Mouse (Mus musculus): ENCODE data around the gene Pax5. TPM values are rescaled to one million over a fixed set of nuclear protein-coding genes. Genes with fewer than 3 reads are reported as not detected.

The Pax5 gene
- polyA plus RNA-seq, 1 experiment from 2014 or later = 1.5 TPM

- ATAC-seq (ENCODE audit: low read depth) = no peak
- H3K4me2 ChIP-seq (ENCODE audit: low read depth, low read length) = no peak overlapping the region
- no peaks in the 10 kb centered on the region for H3K36me3 ChIP-seq (ENCODE audit: control insufficient read depth, insufficient read depth, low read length)
- no peak overlapping the region for H3K9ac ChIP-seq (replicated peaks; ENCODE audit: low read depth, low read length)
- H3K27me3 ChIP-seq (ENCODE audit: control insufficient read depth, insufficient read depth, low read length) = peaks cover 73% of the 10 kb centered on the region
- no peak overlapping the region for H3K27ac ChIP-seq (ENCODE audit: low read depth, low read length)
- no peaks in the 10 kb centered on the region for H3K9me3 ChIP-seq (ENCODE audit: control insufficient read depth, low read length)
- peaks cover 4% of the 10 kb centered on the region; the same call in 1 of the 2 replicates for H3K4me1 ChIP-seq (ENCODE audit: control insufficient read depth, insufficient read depth, low read length)
- H3K4me3 ChIP-seq (ENCODE audit: low read depth, low read length) = no peak overlapping the region
Observed at GRCm38 (mm10) chr4:44709091-44709695, 1.1 kb downstream of the Pax5 start.

DNA sequence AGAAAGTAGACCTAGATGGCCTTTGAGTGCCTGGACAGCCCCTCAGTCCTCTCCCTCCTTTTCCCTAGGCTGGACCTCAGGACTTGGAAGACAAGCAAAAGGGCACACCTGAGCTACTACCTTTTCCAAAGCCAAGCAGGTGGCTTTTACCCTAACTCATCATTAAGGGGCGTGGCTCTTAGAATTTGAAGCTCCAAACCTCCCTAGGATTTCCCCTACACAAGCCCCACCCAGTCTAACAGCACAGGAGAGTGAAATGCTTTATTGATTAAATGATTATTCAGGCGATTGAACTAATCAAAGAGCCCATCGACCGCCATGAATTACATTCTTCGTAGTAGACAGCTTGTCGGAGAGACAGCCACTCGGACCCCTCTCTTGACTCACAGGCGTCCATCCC, 2.0 kb downstream of the Pax5 start:
- WGBS = 46% methylated on average over 8 of the region's 8 CpGs
- no peaks in the 10 kb centered on the region for H3K9me3 ChIP-seq (ENCODE audit: control insufficient read depth, low read length)
- peaks cover 74% of the 10 kb centered on the region for H3K27me3 ChIP-seq (ENCODE audit: control insufficient read depth, insufficient read depth, low read length)
- ATAC-seq (ENCODE audit: low read depth) = no peak
- H3K9ac ChIP-seq (replicated peaks; ENCODE audit: low read depth, low read length) = no peak overlapping the region
- H3K4me1 ChIP-seq (ENCODE audit: control insufficient read depth, insufficient read depth, low read length) = peaks cover 4% of the 10 kb centered on the region; the same call in 1 of the 2 replicates
- H3K27ac ChIP-seq (ENCODE audit: low read depth, low read length) = no peak overlapping the region
- no peak overlapping the region for H3K4me3 ChIP-seq (ENCODE audit: low read depth, low read length)
- H3K4me2 ChIP-seq (ENCODE audit: low read depth, low read length) = no peak overlapping the region
- no peaks in the 10 kb centered on the region for H3K36me3 ChIP-seq (ENCODE audit: control insufficient read depth, insufficient read depth, low read length)

DNA sequence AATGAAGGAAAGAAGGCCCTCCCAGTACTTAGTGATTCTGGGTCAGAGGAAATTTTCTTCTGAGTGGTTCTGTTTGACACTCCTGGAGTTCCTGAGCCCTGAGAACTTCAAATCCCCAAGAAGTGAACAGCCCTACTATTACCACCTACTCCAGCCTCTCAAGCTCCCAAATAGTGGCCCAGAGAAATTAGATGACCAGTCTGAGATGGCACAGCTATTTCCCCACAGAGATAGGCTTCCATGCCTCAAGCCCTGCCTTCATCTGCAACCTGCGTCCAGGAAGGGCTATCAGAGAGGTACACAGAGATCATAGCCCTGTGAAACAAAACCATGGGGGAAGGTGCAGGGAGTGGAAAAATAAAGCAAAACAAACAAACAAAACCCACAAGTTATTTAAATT, 3.4 kb downstream of the Pax5 start:
- no peaks in the 10 kb centered on the region for H3K9me3 ChIP-seq (ENCODE audit: control insufficient read depth, low read length)
- no peak overlapping the region for H3K27ac ChIP-seq (ENCODE audit: low read depth, low read length)
- no peaks in the 10 kb centered on the region for H3K36me3 ChIP-seq (ENCODE audit: control insufficient read depth, insufficient read depth, low read length)
- no peak for ATAC-seq (ENCODE audit: low read depth)
- WGBS = 12% methylated on average over 1 of the region's 1 CpGs
- no peak overlapping the region for H3K9ac ChIP-seq (replicated peaks; ENCODE audit: low read depth, low read length)
- H3K4me1 ChIP-seq (ENCODE audit: control insufficient read depth, insufficient read depth, low read length) = no peaks in the 10 kb centered on the region
- H3K4me3 ChIP-seq (ENCODE audit: low read depth, low read length) = no peak overlapping the region
- H3K4me2 ChIP-seq (ENCODE audit: low read depth, low read length) = no peak overlapping the region
- H3K27me3 ChIP-seq (ENCODE audit: control insufficient read depth, insufficient read depth, low read length) = peaks cover 80% of the 10 kb centered on the region

DNA sequence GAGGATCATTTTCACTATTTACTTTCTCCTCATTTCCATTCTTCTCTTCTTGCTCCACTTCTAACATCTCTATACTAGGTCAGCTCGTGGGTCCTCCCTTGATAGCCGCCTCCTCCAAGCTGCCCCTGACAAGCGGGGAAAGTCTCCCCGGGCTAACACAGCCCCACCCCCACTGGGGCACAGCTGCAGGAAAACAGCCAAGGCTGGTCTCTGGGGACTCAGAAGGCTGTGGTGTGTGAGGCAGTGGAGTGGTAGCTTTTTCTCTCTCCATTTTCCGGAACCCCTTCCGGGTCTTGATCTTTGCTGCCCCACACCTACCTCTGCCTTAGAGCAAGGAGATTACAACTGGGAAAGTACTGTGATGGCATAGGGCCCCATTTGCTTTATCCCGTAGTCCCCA, 4.3 kb downstream of the Pax5 start:
- no peak overlapping the region for H3K27ac ChIP-seq (ENCODE audit: low read depth, low read length)
- no peaks in the 10 kb centered on the region for H3K36me3 ChIP-seq (ENCODE audit: control insufficient read depth, insufficient read depth, low read length)
- 2% methylated on average over 7 of the region's 7 CpGs for WGBS
- no peak overlapping the region for H3K9ac ChIP-seq (replicated peaks; ENCODE audit: low read depth, low read length)
- H3K27me3 ChIP-seq (ENCODE audit: control insufficient read depth, insufficient read depth, low read length) = peaks cover 78% of the 10 kb centered on the region
- no peak overlapping the region for H3K4me2 ChIP-seq (ENCODE audit: low read depth, low read length)
- no peaks in the 10 kb centered on the region for H3K9me3 ChIP-seq (ENCODE audit: control insufficient read depth, low read length)
- no peak overlapping the region for H3K4me3 ChIP-seq (ENCODE audit: low read depth, low read length)
- no peak for ATAC-seq (ENCODE audit: low read depth)
- no peaks in the 10 kb centered on the region for H3K4me1 ChIP-seq (ENCODE audit: control insufficient read depth, insufficient read depth, low read length)

DNA sequence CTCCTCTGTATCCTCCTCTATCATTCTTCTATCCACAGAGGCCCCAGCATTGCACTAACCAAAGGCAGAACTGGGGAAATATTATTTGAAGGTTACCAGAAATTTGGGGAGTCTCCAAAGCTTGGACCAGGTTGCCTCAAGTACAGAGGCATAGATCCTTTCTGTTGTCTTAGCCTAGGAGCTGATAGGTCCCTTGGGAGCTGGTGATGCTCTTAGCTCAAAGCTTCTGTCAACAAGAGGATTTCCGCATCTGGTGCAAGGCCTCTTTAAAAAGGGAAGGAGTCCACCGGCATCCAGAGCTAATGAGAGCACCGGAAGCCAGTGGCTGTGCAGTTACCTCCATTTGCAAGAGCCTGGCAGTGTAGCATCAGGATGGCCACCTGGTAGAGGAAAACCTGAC, 5.1 kb downstream of the Pax5 start:
- no peak for ATAC-seq (ENCODE audit: low read depth)
- no peak overlapping the region for H3K27ac ChIP-seq (ENCODE audit: low read depth, low read length)
- peaks cover 80% of the 10 kb centered on the region for H3K27me3 ChIP-seq (ENCODE audit: control insufficient read depth, insufficient read depth, low read length)
- H3K4me2 ChIP-seq (ENCODE audit: low read depth, low read length) = no peak overlapping the region
- no peaks in the 10 kb centered on the region for H3K4me1 ChIP-seq (ENCODE audit: control insufficient read depth, insufficient read depth, low read length)
- no peak overlapping the region for H3K4me3 ChIP-seq (ENCODE audit: low read depth, low read length)
- no peaks in the 10 kb centered on the region for H3K36me3 ChIP-seq (ENCODE audit: control insufficient read depth, insufficient read depth, low read length)
- H3K9ac ChIP-seq (replicated peaks; ENCODE audit: low read depth, low read length) = no peak overlapping the region
- WGBS = 5% methylated on average over 3 of the region's 3 CpGs
- H3K9me3 ChIP-seq (ENCODE audit: control insufficient read depth, low read length) = no peaks in the 10 kb centered on the region

DNA sequence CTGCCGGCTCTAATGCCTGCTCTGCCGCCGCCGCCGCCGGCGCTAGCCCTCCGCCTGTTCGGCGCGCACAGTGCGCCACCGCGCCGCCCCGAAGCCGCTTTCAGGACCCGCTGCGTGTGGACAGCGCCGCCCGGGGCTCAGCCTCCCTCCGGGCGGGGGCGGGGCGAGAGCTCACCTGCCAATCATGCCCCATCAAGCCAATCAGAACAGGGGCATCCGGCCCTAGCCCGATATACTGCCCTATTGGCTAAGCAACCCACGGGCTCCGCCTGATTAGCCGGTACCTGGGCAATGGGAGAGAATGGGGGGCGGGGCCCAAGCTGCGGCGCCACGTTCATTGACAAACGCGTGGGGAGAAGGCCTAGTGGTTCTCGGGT, 5.9 kb downstream of the Pax5 start:
- ATAC-seq (ENCODE audit: low read depth) = peak; percentile 97

DNA sequence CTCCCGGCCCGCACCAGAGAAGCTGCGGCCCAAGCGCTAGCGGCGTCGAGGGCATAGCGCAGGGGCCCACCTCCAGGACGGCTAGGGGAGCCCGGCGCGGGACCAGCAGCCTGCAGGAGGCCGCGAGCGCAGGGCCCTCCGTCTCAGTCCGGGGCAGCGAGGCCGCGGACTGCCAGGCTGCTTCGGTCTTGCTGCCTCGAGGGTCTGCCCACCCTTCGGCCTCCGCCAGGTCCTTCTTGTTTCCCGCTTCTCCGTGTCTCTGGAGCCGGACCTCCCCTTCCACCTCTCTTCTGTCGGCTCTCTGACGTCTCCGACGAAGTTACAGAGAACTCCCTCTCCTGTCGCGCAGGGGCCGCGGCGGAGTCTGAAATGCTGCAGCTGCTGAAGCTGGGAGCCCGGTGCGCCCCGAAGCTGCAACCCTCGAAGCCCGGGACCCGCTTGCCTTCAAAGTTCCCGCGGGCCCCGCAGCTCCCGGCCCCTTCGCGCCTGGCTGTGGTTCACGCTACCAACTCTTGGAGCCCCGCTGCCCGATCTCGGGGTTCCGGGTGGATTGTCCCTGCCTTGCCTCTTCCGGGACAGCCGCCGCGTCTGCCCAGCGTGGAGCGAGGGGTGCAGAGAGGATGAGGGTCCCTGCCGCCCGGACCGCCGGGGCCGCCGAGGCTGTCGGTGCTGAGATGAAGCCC, 6.5 kb downstream of the Pax5 start:
- peak overlapping the region; percentile 36 for H3K4me3 ChIP-seq (ENCODE audit: low read depth, low read length)
- under 1% methylated on average over 47 of the region's 66 CpGs for WGBS
- peak overlapping the region; percentile 54 for H3K4me2 ChIP-seq (ENCODE audit: low read depth, low read length)
- H3K4me1 ChIP-seq (ENCODE audit: control insufficient read depth, insufficient read depth, low read length) = no peaks in the 10 kb centered on the region
- peak overlapping the region; percentile 34 for H3K9ac ChIP-seq (replicated peaks; ENCODE audit: low read depth, low read length)
- H3K27ac ChIP-seq (ENCODE audit: low read depth, low read length) = no peak overlapping the region
- peaks cover 72% of the 10 kb centered on the region for H3K27me3 ChIP-seq (ENCODE audit: control insufficient read depth, insufficient read depth, low read length)
- H3K9me3 ChIP-seq (ENCODE audit: control insufficient read depth, low read length) = no peaks in the 10 kb centered on the region
- H3K36me3 ChIP-seq (ENCODE audit: control insufficient read depth, insufficient read depth, low read length) = no peaks in the 10 kb centered on the region
- no peak for ATAC-seq (ENCODE audit: low read depth)

More for the DNA sequence above, 5.9 kb downstream of the Pax5 start:
- Histone ChIP-seq H3K9me3 (ENCODE audit: control insufficient read depth, low read length) (no peaks in the 10 kb centered on the region), H3K4me2 (ENCODE audit: low read depth, low read length) (peak overlapping the region; percentile 54), H3K4me3 (ENCODE audit: low read depth, low read length) (peak overlapping the region; percentile 36), H3K4me1 (ENCODE audit: control insufficient read depth, insufficient read depth, low read length) (no peaks in the 10 kb centered on the region), H3K9ac (replicated peaks; ENCODE audit: low read depth, low read length) (peak overlapping the region; percentile 34; the same call in 1 of the 2 replicates), H3K27me3 (ENCODE audit: control insufficient read depth, insufficient read depth, low read length) (peaks cover 76% of the 10 kb centered on the region), H3K27ac (ENCODE audit: low read depth, low read length) (no peak overlapping the region), H3K36me3 (ENCODE audit: control insufficient read depth, insufficient read depth, low read length) (no peaks in the 10 kb centered on the region)
- WGBS = 0% methylated on average over 38 of the region's 38 CpGs

DNA sequence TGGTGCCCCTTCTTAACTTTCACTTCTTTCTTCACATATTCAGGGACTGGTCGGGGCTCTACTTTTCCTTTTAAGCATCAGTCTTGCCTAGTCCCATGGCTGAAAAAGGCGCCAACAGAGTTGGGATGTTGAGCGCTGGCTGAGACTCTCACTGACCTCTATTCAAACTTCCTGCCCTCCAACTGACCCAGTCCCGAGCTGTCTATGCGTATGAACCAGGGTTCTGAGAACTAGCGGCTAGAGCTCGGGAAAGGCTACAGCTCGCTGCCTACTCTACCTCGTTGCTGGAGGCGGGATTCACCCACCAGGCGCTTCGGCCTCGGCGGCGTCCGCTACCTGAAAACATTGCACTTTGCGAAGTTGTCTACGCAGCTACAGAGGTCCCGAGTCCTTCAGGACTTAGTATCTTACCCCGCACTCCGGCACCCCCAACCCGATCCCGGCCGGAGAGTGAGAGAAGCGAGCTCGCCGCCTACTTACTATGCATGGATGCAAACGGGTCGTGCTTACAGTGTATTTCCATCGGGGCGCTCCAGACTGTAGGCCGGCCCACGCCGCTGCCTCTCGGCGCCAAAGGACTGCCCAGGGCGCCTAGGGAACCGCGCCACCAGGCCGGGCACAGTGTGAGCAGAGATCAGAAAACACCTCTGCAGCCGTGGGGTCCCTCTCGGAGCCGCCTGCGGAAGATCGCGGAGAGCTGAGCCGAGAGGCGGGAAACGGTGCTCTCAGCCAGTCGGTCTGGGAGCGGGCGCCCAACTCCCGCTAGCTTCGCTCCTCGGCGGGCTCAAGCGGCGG, 7.2 kb downstream of the Pax5 start:
- peak overlapping the region; percentile 54 for H3K4me2 ChIP-seq (ENCODE audit: low read depth, low read length)
- no peak for ATAC-seq (ENCODE audit: low read depth)
- 1% methylated on average over 58 of the region's 58 CpGs for WGBS
- H3K4me3 ChIP-seq (ENCODE audit: low read depth, low read length) = peak overlapping the region; percentile 36
- peaks cover 65% of the 10 kb centered on the region for H3K27me3 ChIP-seq (ENCODE audit: control insufficient read depth, insufficient read depth, low read length)
- H3K9me3 ChIP-seq (ENCODE audit: control insufficient read depth, low read length) = no peaks in the 10 kb centered on the region
- H3K9ac ChIP-seq (replicated peaks; ENCODE audit: low read depth, low read length) = peak overlapping the region; percentile 34
- no peak overlapping the region for H3K27ac ChIP-seq (ENCODE audit: low read depth, low read length)
- no peaks in the 10 kb centered on the region for H3K36me3 ChIP-seq (ENCODE audit: control insufficient read depth, insufficient read depth, low read length)
- no peaks in the 10 kb centered on the region for H3K4me1 ChIP-seq (ENCODE audit: control insufficient read depth, insufficient read depth, low read length)

- no peaks in the 10 kb centered on the region for H3K36me3 ChIP-seq (ENCODE audit: control insufficient read depth, insufficient read depth, low read length)
- H3K4me2 ChIP-seq (ENCODE audit: low read depth, low read length) = peak overlapping the region; percentile 54
- no peaks in the 10 kb centered on the region for H3K9me3 ChIP-seq (ENCODE audit: control insufficient read depth, low read length)
- whole genome bisulfite sequencing = under 1% methylated on average over 25 of the region's 25 CpGs
- peak overlapping the region; percentile 36 for H3K4me3 ChIP-seq (ENCODE audit: low read depth, low read length)
- H3K27me3 ChIP-seq (ENCODE audit: control insufficient read depth, insufficient read depth, low read length) = peaks cover 55% of the 10 kb centered on the region
- H3K27ac ChIP-seq (ENCODE audit: low read depth, low read length) = no peak overlapping the region
- no peaks in the 10 kb centered on the region for H3K4me1 ChIP-seq (ENCODE audit: control insufficient read depth, insufficient read depth, low read length)
- 0 out of 2 replicates have a peak overlapping the region, but pooled peaks have one; percentile 16 for H3K9ac ChIP-seq (replicated peaks; ENCODE audit: low read depth, low read length)
- no peak for ATAC-seq (ENCODE audit: low read depth)
Observed at GRCm38 (mm10) chr4:44702011-44702527, 8.2 kb downstream of the Pax5 start.
